Mouse (Mus musculus) cortical plate, adult 2 months (tissue): Measurements from ENCODE around the gene Fam222b. TPM values are rescaled to one million over a fixed set of nuclear protein-coding genes. Genes with fewer than 3 reads are reported as not detected.

Source experiments
- H3K27ac ChIP-seq: fragments of 200-500 bp; 2 replicates; pipeline ENCODE4 v1.5.1; 2012; ENCODE audit warnings: low read length, control low read depth, inconsistent platforms; ENCODE audit not compliant: insufficient read depth
- H3K4me1 ChIP-seq: fragments of 200-500 bp; 2 replicates; pipeline ENCODE4 v1.6.1; 2011; ENCODE audit warnings: low read length; ENCODE audit not compliant: control insufficient read depth, insufficient read depth
- H3K4me3 ChIP-seq: fragments of 200-500 bp; 2 replicates; pipeline ENCODE4 v1.5.1; 2011; ENCODE audit warnings: mild to moderate bottlenecking, low read length, control low read depth; ENCODE audit not compliant: insufficient read depth
- CTCF ChIP-seq: fragments of 200-500 bp; IDR thresholded peaks from 2 replicates; pipeline ENCODE4 v1.5.1; 2011; ENCODE audit warnings: mild to moderate bottlenecking, control low read depth, low read length; ENCODE audit not compliant: insufficient read depth; ENCODE audit errors: extremely low read depth
- POLR2A ChIP-seq: fragments of 200-500 bp; IDR thresholded peaks from 2 replicates; pipeline ENCODE4 v1.6.1; 2011; ENCODE audit warnings: mild to moderate bottlenecking, low read length, control low read depth; ENCODE audit not compliant: insufficient read depth; ENCODE audit errors: extremely low read depth
- polyA plus RNA-seq: library from polyadenylated mRNA; depleted of rRNA; stranded (reverse); fragments of >200 nt; gene quantifications from 2 replicates; pipeline ENCODE4 v1.2.3, GENCODE M21; 2012

The Fam222b gene
- polyA plus RNA-seq, 1 experiment = 19.5 TPM

GRCm38 (mm10) chr11:78161169-78161568 is 66.7 kb downstream of the Fam222b start:
- no peaks in the 10 kb centered on the region for H3K4me1 ChIP-seq
- no peak overlapping the region for H3K27ac ChIP-seq
- TF ChIP-seq CTCF (no peak), POLR2A (no peak)
- no peak overlapping the region for H3K4me3 ChIP-seq

- H3K27ac ChIP-seq = no peak overlapping the region
These were observed 67.5 kb downstream of the Fam222b start for GRCm38 (mm10) chr11:78161968-78162367.

GRCm38 (mm10) chr11:78162504-78162903 is 68.0 kb downstream of the Fam222b start:
- TF ChIP-seq CTCF = no peak
- no peak for TF ChIP-seq POLR2A
- H3K27ac ChIP-seq = no peak overlapping the region
- H3K4me3 ChIP-seq = no peak overlapping the region

More at GRCm38 (mm10) chr11:78161968-78162367, 67.5 kb downstream of the Fam222b start:
- Histone ChIP-seq H3K4me3 (no peak overlapping the region), H3K4me1 (no peaks in the 10 kb centered on the region)
- no peak for TF ChIP-seq POLR2A
- TF ChIP-seq CTCF = no peak

GRCm38 (mm10) chr11:78163045-78163444 is 68.6 kb downstream of the Fam222b start:
- TF ChIP-seq POLR2A (no peak), CTCF (no peak)
- H3K27ac ChIP-seq = no peak overlapping the region
- H3K4me1 ChIP-seq = no peaks in the 10 kb centered on the region
- H3K4me3 ChIP-seq = no peak overlapping the region

More at GRCm38 (mm10) chr11:78162504-78162903, 68.0 kb downstream of the Fam222b start:
- no peaks in the 10 kb centered on the region for H3K4me1 ChIP-seq

GRCm38 (mm10) chr11:78163681-78164603 is 69.5 kb downstream of the Fam222b start:
- Histone ChIP-seq H3K4me3 (peak overlapping the region; percentile 70), H3K4me1 (no peaks in the 10 kb centered on the region), H3K27ac (peak overlapping the region; percentile 82)
- TF ChIP-seq POLR2A (no peak), CTCF (no peak)

- peak overlapping the region; percentile 82 for H3K27ac ChIP-seq
- no peaks in the 10 kb centered on the region for H3K4me1 ChIP-seq
- no peak for TF ChIP-seq CTCF
- no peak for TF ChIP-seq POLR2A
- H3K4me3 ChIP-seq = peak overlapping the region; percentile 70
These were observed 70.1 kb downstream of the Fam222b start for GRCm38 (mm10) chr11:78164604-78164923.

GRCm38 (mm10) chr11:78164924-78165760 is 70.7 kb downstream of the Fam222b start, which contains the start of gene Traf4:
Gene Traf4, minus strand, starts transcription at chr11:78165589.
- TF ChIP-seq POLR2A (no peak), CTCF (no peak)
- Histone ChIP-seq H3K27ac (peak within 1 kb of the TSS; percentile 82), H3K4me1 (no peaks in the 10 kb centered on the region), H3K4me3 (peak within 1 kb of the TSS; percentile 70)

GRCm38 (mm10) chr11:78165761-78166109 is 71.3 kb downstream of the Fam222b start:
- Histone ChIP-seq H3K4me1 (no peaks in the 10 kb centered on the region), H3K27ac (0 out of 2 replicates have a peak overlapping the region, but pooled peaks have one; percentile 13)
- TF ChIP-seq CTCF = no peak
- no peak for TF ChIP-seq POLR2A

GRCm38 (mm10) chr11:78166161-78166560 is 71.7 kb downstream of the Fam222b start:
- Histone ChIP-seq H3K27ac (no peak overlapping the region), H3K4me3 (no peak overlapping the region)
- no peak for TF ChIP-seq CTCF
- TF ChIP-seq POLR2A = no peak

More at GRCm38 (mm10) chr11:78165761-78166109, 71.3 kb downstream of the Fam222b start:
- H3K4me3 ChIP-seq = peak overlapping the region; percentile 70

GRCm38 (mm10) chr11:78166640-78167039 is 72.2 kb downstream of the Fam222b start:
- H3K27ac ChIP-seq = no peak overlapping the region
- TF ChIP-seq POLR2A (no peak), CTCF (no peak)
- H3K4me3 ChIP-seq = no peak overlapping the region
- H3K4me1 ChIP-seq = no peaks in the 10 kb centered on the region

More at GRCm38 (mm10) chr11:78166161-78166560, 71.7 kb downstream of the Fam222b start:
- no peaks in the 10 kb centered on the region for H3K4me1 ChIP-seq
